Mouse (Mus musculus) thymus, postnatal 0 days (tissue): ENCODE measurements around the gene Brpf3. TPM values are rescaled to one million over a fixed set of nuclear protein-coding genes. Genes with fewer than 3 reads are reported as not detected.
A peak's percentile ranks its signal among the peaks of the same experiment; 100 is the strongest.
"Not testable (repeated sequence)": the region's sequence is repeated elsewhere in the genome, so short reads cannot be mapped to it uniquely, and the experiment has no call there.

Experiments used
- DNase-seq: peaks from one replicate; pipeline ENCODE4 v3.0.0-alpha.2; 2015; ENCODE audit warnings: low spot score
- polyA plus RNA-seq: library from polyadenylated mRNA; unstranded; fragments of >200 nt; fragmentation: Nextera tagmentation; extraction: Ambion mirVana; gene quantifications from 2 replicates; pipeline ENCODE4 v1.2.1, GENCODE M21; 2015

Gene Brpf3
- polyA plus RNA-seq, 1 experiment from 2014 or later: 8.6 TPM

GRCm38 (mm10) chr17:28799291-28800160 is 1.4 kb upstream of the Brpf3 start:
- DNase-seq: no peak

GRCm38 (mm10) chr17:28800281-28800670 is 614 bp upstream of the Brpf3 start:
- no peak for DNase-seq

DNA sequence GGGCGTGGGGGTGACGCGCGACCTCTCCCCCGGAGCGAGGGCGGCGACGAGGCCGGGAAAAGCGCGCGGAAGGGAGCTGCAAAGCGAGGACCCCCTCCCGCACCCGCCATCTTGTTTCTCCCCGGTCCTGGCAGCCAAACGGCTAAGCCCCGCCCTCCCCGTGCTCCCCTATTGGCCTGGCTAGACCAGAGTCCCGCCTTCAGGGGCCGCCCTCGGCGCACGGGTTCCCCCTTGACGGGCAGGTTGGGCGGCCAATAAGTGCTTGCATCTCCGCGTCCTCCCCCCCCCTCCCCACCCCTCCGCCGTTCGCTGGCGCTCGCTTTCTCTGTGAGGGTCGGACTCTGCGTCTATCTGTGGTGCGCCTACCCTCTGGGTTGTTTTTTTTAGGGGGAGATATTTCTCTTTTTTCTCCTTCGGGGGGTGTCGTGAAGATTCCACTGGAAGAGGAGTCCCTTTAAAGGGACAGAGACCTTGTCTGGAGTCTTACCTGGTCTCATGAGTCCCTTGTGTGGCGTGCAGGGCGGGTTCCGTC is 650 bp downstream of the Brpf3 start:
- peak; percentile 99 for DNase-seq

DNA sequence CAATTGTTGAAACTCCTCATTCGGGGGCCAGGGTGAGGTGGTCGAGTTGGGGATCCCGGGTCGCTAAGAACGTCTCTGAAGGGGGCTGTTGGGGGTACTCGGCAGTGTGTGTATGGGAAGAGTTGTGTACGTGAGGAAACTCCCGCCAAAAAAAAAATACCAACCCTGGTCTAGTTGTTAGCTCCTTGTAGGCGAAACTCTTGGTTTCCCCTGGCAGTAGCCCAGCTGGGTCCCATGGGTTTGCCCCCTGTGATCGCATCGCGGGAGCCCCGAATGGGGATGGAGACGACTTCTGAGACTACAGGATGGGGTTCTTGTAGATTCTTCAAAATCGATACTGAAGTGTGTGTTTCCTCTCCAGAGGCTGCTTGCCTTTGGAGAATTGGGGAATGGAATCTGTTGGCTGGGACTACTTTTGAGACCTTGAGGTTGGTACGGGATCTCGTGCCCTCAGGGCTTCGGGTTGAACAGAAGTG is 1.2 kb downstream of the Brpf3 start:
- no peak for DNase-seq

DNA sequence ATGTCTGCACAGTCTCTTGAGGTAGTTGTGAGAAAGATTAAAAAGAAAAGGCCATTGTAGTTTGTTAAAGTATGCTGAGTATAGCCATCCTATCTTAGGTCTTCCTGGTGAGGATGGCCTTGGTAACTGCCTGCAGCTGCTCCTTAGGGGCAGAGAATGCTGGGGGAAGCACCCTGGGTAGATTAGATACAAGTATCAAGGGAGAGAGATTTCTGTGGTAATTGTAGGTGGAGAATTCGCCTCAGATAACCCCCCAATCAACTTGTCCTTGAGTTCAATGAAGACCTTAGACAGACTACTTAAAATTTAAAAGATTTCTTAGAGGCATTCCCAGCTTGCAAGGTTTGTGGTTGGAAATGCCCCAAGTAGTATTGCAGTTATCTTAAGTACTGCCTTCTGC is 2.4 kb downstream of the Brpf3 start:
- no peak for DNase-seq

- no peak for DNase-seq
These were observed 4.1 kb downstream of the Brpf3 start for GRCm38 (mm10) chr17:28804973-28805372.

GRCm38 (mm10) chr17:28806770-28807169 is 5.9 kb downstream of the Brpf3 start:
- DNase-seq: no peak

DNA sequence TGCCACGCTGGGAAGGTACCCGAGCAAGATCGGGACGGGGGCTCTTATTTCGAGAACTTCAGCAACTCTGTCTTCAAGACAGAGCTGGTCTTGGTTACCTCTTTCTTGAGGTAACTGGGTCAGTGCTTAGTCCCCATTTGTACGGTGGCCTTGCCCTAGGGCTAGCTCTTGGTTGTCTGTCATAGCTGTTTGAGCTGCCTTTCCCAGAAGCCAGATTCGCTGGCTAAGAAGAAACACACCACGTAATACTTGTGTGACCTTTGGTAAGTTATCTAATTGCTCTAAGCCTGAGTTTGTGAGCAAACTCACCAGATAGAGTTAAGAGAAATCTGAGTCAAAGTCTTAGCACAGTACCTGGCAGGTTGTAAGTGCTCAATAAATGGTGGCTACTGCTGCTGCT is 7.8 kb downstream of the Brpf3 start:
- DNase-seq: no peak

GRCm38 (mm10) chr17:28809175-28809831 is 8.4 kb downstream of the Brpf3 start:
- no peak for DNase-seq

GRCm38 (mm10) chr17:28812345-28812744 is 11.5 kb downstream of the Brpf3 start:
- DNase-seq: no peak

- no peak for DNase-seq
These were observed 13.7 kb downstream of the Brpf3 start for GRCm38 (mm10) chr17:28814529-28815097.

DNA sequence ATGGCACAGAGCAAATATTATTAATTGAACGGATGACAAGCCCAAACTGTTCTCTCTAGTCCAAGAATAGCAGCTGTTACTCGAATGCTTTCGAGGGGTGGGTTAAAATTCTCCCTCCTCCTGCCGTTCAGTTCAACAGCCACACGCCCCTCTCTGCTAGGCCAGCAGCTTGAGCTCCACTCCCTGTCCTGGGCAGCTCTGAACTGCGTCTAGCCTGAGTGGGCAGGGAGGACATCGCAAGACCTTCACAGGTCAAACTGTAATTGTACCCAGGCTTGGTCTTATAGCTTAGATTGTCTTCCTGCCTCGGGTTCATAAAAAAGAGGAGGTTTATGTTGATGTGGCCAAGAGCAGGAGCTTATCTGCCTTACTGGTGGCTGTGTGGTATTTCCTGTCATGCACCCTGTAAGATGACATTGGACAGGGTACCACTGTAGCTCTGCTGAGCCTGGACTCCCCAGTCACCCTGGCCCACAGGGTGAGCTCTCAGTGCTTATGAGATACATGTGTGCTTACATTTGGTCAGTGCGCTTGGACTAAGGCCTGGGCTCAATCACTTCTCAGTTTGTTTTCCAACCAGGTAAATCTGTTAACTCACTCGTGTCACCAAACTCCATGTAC is 14.6 kb downstream of the Brpf3 start:
- DNase-seq: no peak

DNA sequence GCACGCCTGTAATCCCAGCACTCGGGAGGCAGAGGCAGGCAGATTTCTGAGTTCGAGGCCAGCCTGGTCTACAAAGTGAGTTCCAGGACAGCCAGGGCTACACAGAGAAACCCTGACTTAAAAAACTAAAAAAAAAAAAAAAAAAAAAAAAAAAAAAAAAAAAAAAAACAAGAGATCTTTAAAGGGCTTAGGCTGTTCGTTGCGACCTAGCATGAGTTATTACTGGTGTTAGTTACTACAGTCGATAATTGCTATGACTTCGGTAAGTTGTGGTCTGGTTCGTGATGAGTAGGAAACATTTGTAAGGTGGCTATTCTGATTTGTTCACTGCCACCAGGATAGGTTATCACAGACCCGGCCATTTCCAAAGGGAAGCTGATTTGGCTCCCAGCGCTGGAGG is 15.4 kb downstream of the Brpf3 start:
- DNase-seq: not testable (repeated sequence)

- no peak for DNase-seq
These were observed 16.3 kb downstream of the Brpf3 start for GRCm38 (mm10) chr17:28816875-28817811.

- no peak for DNase-seq
These were observed 19.3 kb downstream of the Brpf3 start for GRCm38 (mm10) chr17:28820189-28820588.

- no peak for DNase-seq
These were observed 22.3 kb downstream of the Brpf3 start for GRCm38 (mm10) chr17:28823004-28823745.

DNA sequence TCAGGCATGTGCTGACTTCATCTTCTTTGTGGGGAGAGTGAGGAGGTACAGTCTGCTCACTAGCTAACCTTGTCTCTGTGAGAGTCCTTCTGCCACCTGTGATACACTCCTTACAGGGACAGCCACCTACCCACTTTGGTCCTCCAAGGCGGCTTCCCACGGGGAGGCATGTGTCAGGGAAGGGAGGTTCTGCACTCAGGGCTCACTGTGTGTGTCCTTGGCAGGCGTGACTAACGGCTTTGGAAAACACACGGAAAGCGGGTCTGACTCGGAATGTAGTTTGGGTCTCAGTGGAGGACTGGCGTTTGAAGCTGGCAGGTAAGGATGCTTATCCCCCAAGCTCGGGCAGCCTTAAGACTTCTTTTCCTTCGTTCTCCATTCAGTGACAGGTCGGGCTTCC is 22.9 kb downstream of the Brpf3 start:
- DNase-seq: no peak

DNA sequence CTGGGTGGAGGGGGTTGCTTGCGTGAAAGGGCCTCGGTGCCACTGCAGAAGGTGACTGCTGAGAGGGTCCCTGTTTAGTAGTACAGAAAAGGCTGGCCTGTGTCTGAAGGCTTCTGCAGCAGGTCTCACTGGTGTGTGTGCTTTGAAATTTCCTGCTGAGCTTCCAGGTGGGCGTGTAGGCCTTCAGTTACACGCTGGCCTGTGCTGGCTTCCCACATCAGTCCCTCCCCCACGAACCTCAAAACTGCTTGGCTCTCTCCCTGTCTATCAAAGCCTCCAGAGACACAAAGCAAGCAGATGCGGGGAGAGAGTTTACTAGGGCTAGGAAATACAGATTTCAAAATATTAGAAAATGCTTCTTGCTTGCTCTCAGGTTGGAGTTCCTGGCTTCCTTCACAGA is 24.0 kb downstream of the Brpf3 start:
- no peak for DNase-seq

DNA sequence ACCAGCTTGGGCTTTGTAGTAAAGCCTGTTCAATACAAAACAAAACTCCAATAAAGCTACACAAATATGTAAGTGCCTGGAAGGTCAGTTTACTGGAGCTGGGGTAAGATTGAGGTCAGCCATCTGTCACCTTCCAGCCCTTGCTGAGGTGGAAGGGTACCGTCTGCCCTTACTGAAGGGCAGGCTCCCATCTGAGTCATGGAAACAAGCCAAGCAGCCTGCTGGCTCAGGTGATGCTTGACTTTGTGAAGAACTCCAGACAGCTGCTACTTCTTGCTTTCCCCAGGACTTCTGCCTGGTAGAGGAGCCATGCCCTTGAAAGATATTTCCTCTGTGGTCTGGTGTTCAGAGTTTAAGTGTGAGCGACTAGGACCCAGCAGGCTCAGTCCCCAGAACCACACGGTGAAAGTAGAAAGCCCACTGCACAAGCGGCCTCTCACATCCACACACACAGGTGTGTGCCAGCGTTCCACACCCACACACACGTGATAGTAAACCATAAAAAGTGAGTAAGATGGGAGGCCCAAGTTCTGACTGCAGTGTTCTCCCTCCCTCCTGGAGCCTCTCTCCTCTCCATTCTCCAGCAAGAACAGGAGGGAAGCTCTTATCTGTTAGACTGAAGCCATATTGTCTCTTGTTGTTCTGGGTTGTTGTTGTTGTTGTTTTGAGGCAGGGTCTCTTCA is 24.6 kb downstream of the Brpf3 start:
- no peak for DNase-seq
